Mouse (Mus musculus) myocyte (in vitro differentiated cells): ENCODE measurements around the gene Klf4. TPM values are rescaled to one million over a fixed set of nuclear protein-coding genes. Genes with fewer than 3 reads are reported as not detected.

Experiments used
- H3K27me3 ChIP-seq: one replicate; pipeline ENCODE4 v1.6.1; 2011; ENCODE audit not compliant: control insufficient read depth, insufficient read depth, insufficient read length
- H3K36me3 ChIP-seq: one replicate; pipeline ENCODE4 v1.6.1; 2011; ENCODE audit not compliant: control insufficient read depth, insufficient read depth
- H3K4me2 ChIP-seq: one replicate; pipeline ENCODE4 v1.6.1; 2011; ENCODE audit warnings: low read depth, control low read depth
- H3K4me3 ChIP-seq: one replicate; pipeline ENCODE4 v1.5.1; 2011; ENCODE audit warnings: mild to moderate bottlenecking, control low read depth, moderate library complexity
- H3K79me2 ChIP-seq: one replicate; pipeline ENCODE4 v1.6.1; 2011; ENCODE audit not compliant: control insufficient read depth, insufficient read depth
- H3ac ChIP-seq: one replicate; pipeline ENCODE4 v1.6.1; 2011; ENCODE audit not compliant: control insufficient read depth, insufficient read length
- CEBPB ChIP-seq: IDR thresholded peaks from 2 replicates; pipeline ENCODE4 v1.6.1; 2011; ENCODE audit warnings: mild to moderate bottlenecking, moderate library complexity; ENCODE audit not compliant: poor library complexity, insufficient read depth, severe bottlenecking
- E2F4 ChIP-seq: IDR thresholded peaks from one replicate; pipeline ENCODE4 v1.6.1; 2011; ENCODE audit warnings: mild to moderate bottlenecking, control low read depth, moderate library complexity; ENCODE audit not compliant: insufficient read depth
- MAX ChIP-seq: IDR thresholded peaks from one replicate; pipeline ENCODE4 v1.6.1; 2011; ENCODE audit warnings: low read depth, mild to moderate bottlenecking, control low read depth
- MYOD1 ChIP-seq, 3 experiments: IDR thresholded peaks; one replicate each; pipeline ENCODE4 v1.6.1; 2011; ENCODE audit warnings: control low read depth in 2 of 3, low read depth in 2 of 3, mild to moderate bottlenecking in 2 of 3, moderate library complexity in 1 of 3; ENCODE audit not compliant: insufficient read length in 2 of 3, control insufficient read depth in 1 of 3
- MYOG ChIP-seq, 3 experiments: IDR thresholded peaks; one replicate each; pipeline ENCODE4 v1.6.1; 2011; ENCODE audit warnings: control low read depth in 2 of 3, low read depth in 2 of 3, mild to moderate bottlenecking in 2 of 3; ENCODE audit not compliant: insufficient read length in 2 of 3, control insufficient read depth in 1 of 3, insufficient read depth in 1 of 3
- POLR2A ChIP-seq: IDR thresholded peaks from one replicate; pipeline ENCODE4 v1.6.1; 2011; ENCODE audit warnings: low read depth, mild to moderate bottlenecking, control low read depth, moderate library complexity; ENCODE audit not compliant: insufficient read length
- POLR2AphosphoS2 ChIP-seq: IDR thresholded peaks from one replicate; pipeline ENCODE4 v1.6.1; 2011; ENCODE audit warnings: low read depth, control low read depth; ENCODE audit not compliant: insufficient read length
- REST ChIP-seq: IDR thresholded peaks from one replicate; pipeline ENCODE4 v1.6.1; 2011; ENCODE audit warnings: mild to moderate bottlenecking, control low read depth, moderate library complexity; ENCODE audit not compliant: insufficient read depth, insufficient read length
- SRF ChIP-seq: IDR thresholded peaks from one replicate; pipeline ENCODE4 v1.6.1; 2011; ENCODE audit warnings: low read depth; ENCODE audit not compliant: control insufficient read depth, insufficient read length
- TCF12 ChIP-seq: IDR thresholded peaks from one replicate; pipeline ENCODE4 v1.6.1; 2011; ENCODE audit warnings: mild to moderate bottlenecking, control low read depth; ENCODE audit not compliant: poor library complexity, insufficient read depth, severe bottlenecking
- TCF3 ChIP-seq: IDR thresholded peaks from one replicate; pipeline ENCODE4 v1.6.1; 2011; ENCODE audit warnings: low read depth, control low read depth; ENCODE audit not compliant: insufficient read length
- USF1 ChIP-seq: IDR thresholded peaks from one replicate; pipeline ENCODE4 v1.6.1; 2011; ENCODE audit warnings: low read depth, mild to moderate bottlenecking, control low read depth, moderate library complexity
- polyA plus RNA-seq: library from polyadenylated mRNA; unstranded; fragments of >200 nt; fragmentation: generic; extraction: Trizol; gene quantifications from one replicate; pipeline ENCODE4 v1.2.1, GENCODE M21; 2012; ENCODE audit warnings: missing spikeins

Gene Klf4
- polyA plus RNA-seq, 1 experiment: 84.3 TPM

DNA sequence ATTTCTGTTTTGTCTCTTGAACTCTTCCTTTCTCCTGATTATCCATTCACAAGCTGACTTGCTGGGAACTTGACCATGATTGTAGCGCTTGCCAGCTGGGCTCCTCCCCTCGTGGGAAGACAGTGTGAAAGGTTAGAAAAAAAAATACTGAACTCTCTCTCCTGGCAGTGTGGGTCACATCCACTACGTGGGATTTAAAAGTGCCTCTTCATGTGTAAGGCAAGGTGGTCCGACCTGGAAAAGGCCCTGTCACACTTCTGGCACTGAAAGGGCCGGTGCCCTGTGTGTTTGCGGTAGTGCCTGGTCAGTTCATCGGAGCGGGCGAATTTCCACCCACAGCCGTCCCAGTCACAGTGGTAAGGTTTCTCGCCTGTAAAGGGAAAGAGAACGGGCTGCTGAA, 4.3 kb downstream of the Klf4 start:
- Histone ChIP-seq H3ac (no peak overlapping the region), H3K4me3 (peak overlapping the region; percentile 99), H3K4me2 (peak overlapping the region; percentile 28), H3K36me3 (peaks cover 21% of the 10 kb centered on the region), H3K27me3 (no peaks in the 10 kb centered on the region), H3K79me2 (peaks cover 32% of the 10 kb centered on the region)
- TF ChIP-seq TCF12: no peak
- no peak for TF ChIP-seq MYOD1 (IDR thresholded peaks at IDR 0.05; ENCODE audit: control insufficient read depth in 1 of 3, insufficient read length in 2 of 3, low read depth in 2 of 3)
- peak; percentile 37 for TF ChIP-seq POLR2AphosphoS2

DNA sequence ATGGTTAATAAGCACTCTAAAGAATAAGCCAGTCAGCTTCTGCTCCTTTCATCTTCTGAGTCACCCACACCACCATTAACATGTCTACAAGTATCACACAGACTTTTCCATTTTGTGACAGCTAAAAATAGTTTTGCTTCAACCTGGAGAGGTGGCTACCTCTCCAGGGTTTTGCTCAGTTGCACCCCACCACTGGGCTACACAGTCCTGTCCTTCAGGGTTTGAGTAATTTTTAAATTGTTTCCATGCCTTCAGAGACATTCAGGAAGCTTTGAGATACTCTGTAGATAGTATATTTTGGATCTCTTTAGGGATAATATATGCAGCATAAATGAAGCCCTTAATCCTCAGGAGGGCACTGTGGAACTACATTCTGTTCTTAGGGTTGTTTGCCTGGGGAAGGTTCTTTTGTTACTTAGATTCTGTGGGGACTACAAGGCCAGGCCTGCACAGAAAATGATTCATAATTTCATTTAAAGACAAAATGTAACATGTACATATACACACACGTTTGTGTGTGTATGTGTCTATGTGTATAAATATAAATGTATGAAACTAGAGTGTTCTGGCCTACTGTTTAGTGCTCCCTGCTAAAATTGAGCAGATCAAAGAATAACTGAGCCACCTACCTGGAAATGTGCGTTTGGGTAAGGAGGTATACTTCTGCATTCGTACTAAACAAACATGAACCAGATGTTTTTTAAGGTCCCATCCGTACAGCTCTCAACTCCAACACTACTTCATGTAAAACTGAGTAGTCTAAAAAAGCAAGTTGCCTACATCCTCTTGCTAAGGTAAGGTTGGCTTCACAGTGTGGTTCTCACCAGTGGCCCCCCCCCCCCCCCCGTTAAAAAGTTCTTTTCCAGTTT, 5.8 kb downstream of the Klf4 start:
- H3ac ChIP-seq: no peak overlapping the region
- H3K4me2 ChIP-seq: peak overlapping the region; percentile 49
- peaks cover 25% of the 10 kb centered on the region for H3K79me2 ChIP-seq
- H3K27me3 ChIP-seq: no peaks in the 10 kb centered on the region
- TF ChIP-seq MAX: no peak
- TF ChIP-seq TCF12: no peak
- no peak for TF ChIP-seq POLR2AphosphoS2
- TF ChIP-seq REST: no peak
- TF ChIP-seq TCF3: no peak
- TF ChIP-seq E2F4: no peak
- TF ChIP-seq MYOD1 (IDR thresholded peaks at IDR 0.05; ENCODE audit: control insufficient read depth in 1 of 3, insufficient read length in 2 of 3, low read depth in 2 of 3): no peak
- no peak for TF ChIP-seq MYOG (IDR thresholded peaks at IDR 0.05; ENCODE audit: control insufficient read depth in 1 of 3, insufficient read depth in 1 of 3, insufficient read length in 2 of 3, low read depth in 2 of 3)
- TF ChIP-seq POLR2A: no peak
- no peak for TF ChIP-seq SRF
- peaks cover 21% of the 10 kb centered on the region for H3K36me3 ChIP-seq
- peak overlapping the region; percentile 99 for H3K4me3 ChIP-seq

DNA sequence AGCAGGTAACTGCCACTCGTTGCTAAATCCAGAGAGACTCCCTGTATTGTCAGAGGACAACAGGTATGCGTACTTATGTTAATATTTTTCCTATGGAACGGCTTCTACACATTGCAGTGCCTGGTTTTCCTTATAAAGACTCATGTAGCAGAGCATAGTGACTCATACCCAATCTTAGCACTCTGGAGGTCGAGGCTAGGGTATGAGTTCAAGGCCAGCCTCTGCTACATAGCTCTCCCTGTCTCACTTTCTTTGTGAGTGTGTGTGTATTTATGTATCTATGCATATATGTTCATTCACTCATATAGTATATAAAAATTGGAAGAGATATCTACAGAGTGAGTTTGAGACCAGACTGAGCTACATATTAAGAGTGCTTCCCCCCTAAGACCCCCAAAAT, 8.3 kb downstream of the Klf4 start:
- Histone ChIP-seq H3ac (no peak overlapping the region), H3K4me2 (no peak overlapping the region), H3K27me3 (no peaks in the 10 kb centered on the region), H3K79me2 (peaks cover 1% of the 10 kb centered on the region), H3K4me3 (no peak overlapping the region), H3K36me3 (peaks cover 11% of the 10 kb centered on the region)
- TF ChIP-seq MAX (no peak), MYOD1 (IDR thresholded peaks at IDR 0.05; ENCODE audit: control insufficient read depth in 1 of 3, insufficient read length in 2 of 3, low read depth in 2 of 3) (no peak), TCF3 (no peak), CEBPB (no peak), MYOG (IDR thresholded peaks at IDR 0.05; ENCODE audit: control insufficient read depth in 1 of 3, insufficient read depth in 1 of 3, insufficient read length in 2 of 3, low read depth in 2 of 3) (no peak), TCF12 (no peak), REST (no peak), POLR2A (no peak), E2F4 (no peak), POLR2AphosphoS2 (no peak), USF1 (no peak), SRF (no peak)

DNA sequence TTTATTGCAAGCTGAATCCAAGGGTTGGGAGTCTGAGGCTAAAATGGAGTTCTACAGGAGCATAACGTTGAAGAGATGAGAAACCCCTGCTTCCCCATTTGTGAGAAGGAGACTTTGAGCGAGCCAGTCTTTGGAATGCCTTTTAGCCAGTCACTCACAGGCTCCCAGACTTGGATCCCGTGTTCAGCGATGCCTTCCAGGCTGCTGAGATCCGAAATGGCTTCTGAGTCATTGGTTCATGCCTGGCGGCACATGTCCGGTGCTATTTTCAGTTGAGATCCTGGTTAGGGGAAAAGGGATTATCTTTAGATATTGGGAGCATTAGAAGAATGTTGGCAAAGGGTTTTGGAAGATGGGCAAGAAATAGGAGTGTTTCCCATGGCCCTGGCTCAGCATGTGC, 14.8 kb downstream of the Klf4 start:
- Histone ChIP-seq H3ac (no peak overlapping the region), H3K79me2 (no peaks in the 10 kb centered on the region), H3K4me2 (no peak overlapping the region), H3K36me3 (no peaks in the 10 kb centered on the region), H3K4me3 (no peak overlapping the region), H3K27me3 (no peaks in the 10 kb centered on the region)
- TF ChIP-seq MAX (no peak), MYOG (IDR thresholded peaks at IDR 0.05; ENCODE audit: control insufficient read depth in 1 of 3, insufficient read depth in 1 of 3, insufficient read length in 2 of 3, low read depth in 2 of 3) (no peak), TCF3 (no peak), E2F4 (no peak), CEBPB (no peak), TCF12 (no peak), REST (no peak), MYOD1 (IDR thresholded peaks at IDR 0.05; ENCODE audit: control insufficient read depth in 1 of 3, insufficient read length in 2 of 3, low read depth in 2 of 3) (no peak), POLR2AphosphoS2 (no peak), USF1 (no peak), POLR2A (no peak), SRF (no peak)

DNA sequence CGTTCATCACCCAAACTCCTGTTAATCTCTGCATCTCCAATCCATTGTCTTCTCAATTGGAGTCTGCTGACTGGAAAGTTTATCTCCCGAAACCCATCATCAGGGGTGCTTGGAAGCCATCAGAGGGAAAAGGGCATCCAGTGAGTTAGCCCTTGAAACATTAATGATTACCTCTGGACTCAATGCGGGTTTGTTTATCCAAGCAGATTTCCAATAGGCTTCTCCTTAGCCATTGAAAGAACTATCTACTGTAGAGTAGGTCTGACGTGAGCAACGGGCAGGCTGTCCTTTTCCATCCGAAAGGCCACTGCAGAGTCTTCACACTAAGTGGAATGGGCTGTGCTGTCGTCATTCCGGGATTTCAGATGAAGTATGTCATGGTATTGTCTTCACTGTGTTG, 16.2 kb downstream of the Klf4 start:
- Histone ChIP-seq H3K79me2 (no peaks in the 10 kb centered on the region), H3K4me3 (no peak overlapping the region), H3ac (no peak overlapping the region), H3K36me3 (no peaks in the 10 kb centered on the region), H3K27me3 (no peaks in the 10 kb centered on the region), H3K4me2 (no peak overlapping the region)
- TF ChIP-seq POLR2A (no peak), MAX (no peak), USF1 (no peak), MYOG (IDR thresholded peaks at IDR 0.05; ENCODE audit: control insufficient read depth in 1 of 3, insufficient read depth in 1 of 3, insufficient read length in 2 of 3, low read depth in 2 of 3) (no peak)
